Mouse (Mus musculus) fat pad, adult 2 months (tissue): ENCODE results near the gene Rpl6.

Experiments
- DNase-seq: peaks from one replicate; pipeline ENCODE4 v3.0.0-alpha.2; 2011; ENCODE audit warnings: low read depth, low spot score; ENCODE audit errors: extremely low read depth

Rpl6 gene

GRCm38 (mm10) chr5:121253816-121254497 lies 49.7 kb downstream of the Rpl6 start:
- no peak for DNase-seq

GRCm38 (mm10) chr5:121254977-121255376 lies 50.7 kb downstream of the Rpl6 start:
- no peak for DNase-seq
